Mouse (Mus musculus): ENCODE data around the gene Tescl.

The Tescl gene

GRCm38 (mm10) chr7:24298973-24299708 is 34.6 kb downstream of the Tescl start:
- peak; percentile 89 for DNase-seq

GRCm38 (mm10) chr7:24298635-24298972 is 35.1 kb downstream of the Tescl start:
- DNase-seq, result no peak

GRCm38 (mm10) chr7:24297361-24298095 is 36.2 kb downstream of the Tescl start:
- DNase-seq, result no peak

- no peak for DNase-seq
Measured at GRCm38 (mm10) chr7:24296386-24296785, 37.4 kb downstream of the Tescl start.

- no peak for DNase-seq
Measured at GRCm38 (mm10) chr7:24295376-24295775, 38.4 kb downstream of the Tescl start.

GRCm38 (mm10) chr7:24294763-24295162 is 39.0 kb downstream of the Tescl start:
- no peak for DNase-seq

- no peak for DNase-seq
Measured at GRCm38 (mm10) chr7:24293061-24293851, 40.5 kb downstream of the Tescl start.

- no peak for DNase-seq
Measured at GRCm38 (mm10) chr7:24291387-24292090, 42.2 kb downstream of the Tescl start.

GRCm38 (mm10) chr7:24290106-24290693 is 43.5 kb downstream of the Tescl start:
- DNase-seq, result no peak

- DNase-seq, result peak; percentile 38
Measured at GRCm38 (mm10) chr7:24288512-24288911, 45.2 kb downstream of the Tescl start.

GRCm38 (mm10) chr7:24287670-24288069 is 46.1 kb downstream of the Tescl start:
- DNase-seq, result no peak

GRCm38 (mm10) chr7:24286916-24287315 is 46.8 kb downstream of the Tescl start:
- DNase-seq, result no peak

- DNase-seq, result no peak
Measured at GRCm38 (mm10) chr7:24286090-24286489, 47.6 kb downstream of the Tescl start.

All from right cerebral cortex, postnatal 25 days (tissue).